Mouse (Mus musculus) liver, postnatal 0 days (tissue): ENCODE results near the gene Ubap2.

Experiments used
- CTCF ChIP-seq: sonication (generic); IDR thresholded peaks from 2 replicates; pipeline ENCODE4 v1.5.1; 2016; ENCODE audit warnings: antibody characterized with exemption, low read depth
- EP300 ChIP-seq: IDR thresholded peaks from 2 replicates; pipeline ENCODE4 v1.6.1; 2016; ENCODE audit warnings: antibody characterized with exemption, low read depth, mild to moderate bottlenecking

DNA sequence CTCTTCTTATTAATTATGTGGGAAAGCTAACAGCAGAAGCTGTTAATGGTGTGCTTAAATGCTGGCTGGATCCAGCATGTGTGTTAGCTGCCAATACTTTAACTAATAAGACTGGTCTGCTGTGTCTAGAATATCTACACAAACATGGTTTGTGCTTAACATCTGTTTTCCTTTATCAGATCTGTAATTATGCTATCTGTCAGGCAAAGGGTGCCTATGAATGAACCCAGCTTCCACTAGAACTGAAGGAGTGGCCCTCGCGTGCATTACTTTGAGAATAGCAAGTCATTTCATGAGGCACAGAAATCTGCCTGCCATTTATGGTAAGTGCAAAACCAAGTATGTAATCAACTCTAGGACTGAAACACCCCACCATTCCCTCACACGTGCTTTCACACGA is 66.9 kb downstream of the Ubap2 start:
- TF ChIP-seq CTCF: no peak
- no peak for TF ChIP-seq EP300
